Mouse (Mus musculus) midbrain, embryonic 16.5 days (tissue): ENCODE data around the gene Tex52. TPM values are rescaled to one million over a fixed set of nuclear protein-coding genes. Genes with fewer than 3 reads are reported as not detected.
"Not testable (repeated sequence)": the region's sequence is repeated elsewhere in the genome, so short reads cannot be mapped to it uniquely, and the experiment has no call there.

Experiments
- ATAC-seq: fragments of 200-750 bp; cut with Nextera tagmentation; 2 replicates; pipeline ENCODE4 v1.8.0; 2017; ENCODE audit warnings: moderate TSS enrichment
- H3K27ac ChIP-seq: fragments of 300-500 bp; sonication (generic); 2 replicates; pipeline ENCODE4 v1.5.1; 2014; ENCODE audit warnings: mild to moderate bottlenecking, low read length, mixed read lengths
- H3K27me3 ChIP-seq: fragments of 300-500 bp; sonication (generic); 2 replicates; pipeline ENCODE4 v1.6.1; 2014; ENCODE audit warnings: low read depth, low read length, mixed read lengths; ENCODE audit not compliant: control insufficient read depth, insufficient read depth
- H3K36me3 ChIP-seq: fragments of 300-500 bp; sonication (generic); 2 replicates; pipeline ENCODE4 v1.6.1; 2014; ENCODE audit warnings: mild to moderate bottlenecking, low read length, moderate library complexity, mixed read lengths; ENCODE audit not compliant: control insufficient read depth, insufficient read depth
- H3K4me1 ChIP-seq: fragments of 300-500 bp; sonication (generic); 2 replicates; pipeline ENCODE4 v1.6.1; 2014; ENCODE audit warnings: mild to moderate bottlenecking, low read length, mixed read lengths; ENCODE audit not compliant: control insufficient read depth, insufficient read depth
- H3K4me2 ChIP-seq: fragments of 300-500 bp; sonication (generic); 2 replicates; pipeline ENCODE4 v1.6.1; 2014; ENCODE audit warnings: mild to moderate bottlenecking, low read length, mixed read lengths
- H3K4me3 ChIP-seq: fragments of 300-500 bp; sonication (generic); 2 replicates; pipeline ENCODE4 v1.5.1; 2014; ENCODE audit warnings: low read depth, mild to moderate bottlenecking, low read length, moderate library complexity, mixed read lengths
- H3K9ac ChIP-seq: fragments of 300-500 bp; sonication (generic); 2 replicates; pipeline ENCODE4 v1.6.1; 2014; ENCODE audit warnings: low read depth, low read length, mixed read lengths
- H3K9me3 ChIP-seq: fragments of 300-500 bp; sonication (generic); replicated peaks from 2 replicates; pipeline ENCODE4 v1.6.1; 2014; ENCODE audit warnings: mild to moderate bottlenecking, low read length, mixed read lengths; ENCODE audit not compliant: control insufficient read depth, poor library complexity, severe bottlenecking
- WGBS: fragments of 180-500 bp; shearing (Covaris S2); extraction: QIAGEN DNeasy Blood & Tissue Kit; methylation state at CpG from one replicate; pipeline ENCODE4 v1.1.7; 2014; 5-methylcytosine and 5-hydroxymethylcytosine counted together
- polyA plus RNA-seq: library from polyadenylated mRNA; unstranded; fragments of >200 nt; fragmentation: Nextera tagmentation; extraction: Ambion mirVana; gene quantifications from 2 replicates; pipeline ENCODE4 v1.2.1, GENCODE M21; 2015

Tex52 gene
- polyA plus RNA-seq, 1 experiment from 2014 or later: 0.70 TPM

- no peaks in the 10 kb centered on the region for H3K36me3 ChIP-seq
- H3K4me1 ChIP-seq: peaks cover 5% of the 10 kb centered on the region
- no peak for ATAC-seq
- no peak overlapping the region for H3K9ac ChIP-seq
- no peak overlapping the region for H3K27ac ChIP-seq
- H3K9me3 ChIP-seq: no peaks in the 10 kb centered on the region
- WGBS: 88% methylated on average over 5 of the region's 5 CpGs
- H3K4me2 ChIP-seq: no peak overlapping the region
- H3K27me3 ChIP-seq: no peaks in the 10 kb centered on the region
- no peak overlapping the region for H3K4me3 ChIP-seq
Observed at GRCm38 (mm10) chr6:128370040-128370439, 5.2 kb upstream of the Tex52 start.

- Histone ChIP-seq H3K36me3 (no peaks in the 10 kb centered on the region), H3K9ac (no peak overlapping the region), H3K27ac (no peak overlapping the region), H3K4me1 (peaks cover 7% of the 10 kb centered on the region), H3K9me3 (no peaks in the 10 kb centered on the region), H3K4me3 (no peak overlapping the region), H3K4me2 (no peak overlapping the region), H3K27me3 (no peaks in the 10 kb centered on the region)
- ATAC-seq: no peak
- 94% methylated on average over 17 of the region's 17 CpGs for WGBS
Observed at GRCm38 (mm10) chr6:128376371-128377085, 1.3 kb downstream of the Tex52 start.

- Histone ChIP-seq H3K4me3 (no peak overlapping the region), H3K4me1 (peaks cover 6% of the 10 kb centered on the region), H3K4me2 (no peak overlapping the region), H3K27me3 (no peaks in the 10 kb centered on the region), H3K27ac (no peak overlapping the region), H3K36me3 (no peaks in the 10 kb centered on the region), H3K9ac (no peak overlapping the region), H3K9me3 (no peaks in the 10 kb centered on the region)
- WGBS: 84% methylated on average over 16 of the region's 16 CpGs
- ATAC-seq: no peak
Observed at GRCm38 (mm10) chr6:128379636-128380035, 4.4 kb downstream of the Tex52 start.

GRCm38 (mm10) chr6:128380594-128381167 lies 5.4 kb downstream of the Tex52 start:
- WGBS: 56% methylated on average over 1 of the region's 1 CpGs

GRCm38 (mm10) chr6:128381254-128381653 lies 6.0 kb downstream of the Tex52 start:
- WGBS: 81% methylated on average over 3 of the region's 3 CpGs
- no peaks in the 10 kb centered on the region for H3K36me3 ChIP-seq
- ATAC-seq: no peak

More at GRCm38 (mm10) chr6:128380594-128381167, 5.4 kb downstream of the Tex52 start:
- H3K4me1 ChIP-seq, H3K4me2 ChIP-seq, H3K9me3 ChIP-seq, H3K4me3 ChIP-seq, H3K9ac ChIP-seq, ATAC-seq, H3K36me3 ChIP-seq, H3K27ac ChIP-seq, H3K27me3 ChIP-seq: not testable (repeated sequence)

GRCm38 (mm10) chr6:128383752-128384151 lies 8.5 kb downstream of the Tex52 start:
- Histone ChIP-seq H3K9me3 (no peaks in the 10 kb centered on the region), H3K36me3 (no peaks in the 10 kb centered on the region), H3K27me3 (no peaks in the 10 kb centered on the region), H3K4me3 (no peak overlapping the region), H3K4me1 (no peaks in the 10 kb centered on the region), H3K4me2 (no peak overlapping the region), H3K9ac (no peak overlapping the region), H3K27ac (no peak overlapping the region)
- whole genome bisulfite sequencing: 82% methylated on average over 7 of the region's 7 CpGs
- no peak for ATAC-seq

More at GRCm38 (mm10) chr6:128381254-128381653, 6.0 kb downstream of the Tex52 start:
- H3K4me1 ChIP-seq: no peaks in the 10 kb centered on the region
- no peak overlapping the region for H3K27ac ChIP-seq
- H3K4me2 ChIP-seq: no peak overlapping the region
- H3K4me3 ChIP-seq: no peak overlapping the region
- no peaks in the 10 kb centered on the region for H3K9me3 ChIP-seq
- H3K27me3 ChIP-seq: no peaks in the 10 kb centered on the region
- H3K9ac ChIP-seq: no peak overlapping the region

- no peak overlapping the region for H3K4me3 ChIP-seq
- 73% methylated on average over 1 of the region's 1 CpGs for WGBS
- no peaks in the 10 kb centered on the region for H3K9me3 ChIP-seq
- H3K4me2 ChIP-seq: no peak overlapping the region
- no peak for ATAC-seq
- H3K4me1 ChIP-seq: no peaks in the 10 kb centered on the region
- no peak overlapping the region for H3K9ac ChIP-seq
- H3K27ac ChIP-seq: no peak overlapping the region
- H3K36me3 ChIP-seq: no peaks in the 10 kb centered on the region
- no peaks in the 10 kb centered on the region for H3K27me3 ChIP-seq
Observed at GRCm38 (mm10) chr6:128385026-128385425, 9.8 kb downstream of the Tex52 start.

GRCm38 (mm10) chr6:128389185-128389584 lies 13.9 kb downstream of the Tex52 start:
- WGBS: 94% methylated on average over 1 of the region's 1 CpGs
- Histone ChIP-seq H3K9me3 (no peaks in the 10 kb centered on the region), H3K4me1 (no peaks in the 10 kb centered on the region), H3K4me2 (no peak overlapping the region), H3K36me3 (no peaks in the 10 kb centered on the region), H3K27ac (no peak overlapping the region), H3K9ac (no peak overlapping the region), H3K27me3 (no peaks in the 10 kb centered on the region), H3K4me3 (no peak overlapping the region)
- ATAC-seq: no peak

GRCm38 (mm10) chr6:128390683-128391082 lies 15.4 kb downstream of the Tex52 start:
- Histone ChIP-seq H3K36me3 (no peaks in the 10 kb centered on the region), H3K27ac (no peak overlapping the region), H3K4me1 (no peaks in the 10 kb centered on the region), H3K9me3 (no peaks in the 10 kb centered on the region), H3K4me3 (no peak overlapping the region), H3K4me2 (no peak overlapping the region), H3K27me3 (no peaks in the 10 kb centered on the region), H3K9ac (no peak overlapping the region)
- 37% methylated on average over 1 of the region's 1 CpGs for WGBS
- ATAC-seq: no peak
